Mouse (Mus musculus): ENCODE measurements around the gene Myo3b. TPM values are rescaled to one million over a fixed set of nuclear protein-coding genes. Genes with fewer than 3 reads are reported as not detected.

The Myo3b gene
- 10 to 100 TPM in 1 of 2 experiments, 1 to 10 TPM in 1; 5.7 to 13.8 TPM for polyA plus RNA-seq (2017; shearing (Covaris generic))

GRCm38 (mm10) chr2:70038752-70039151, at the start of gene Myo3b:
Gene Myo3b (plus strand): TSS chr2:70039126.

Other genes with a start within 250 kb of the Myo3b start
- 1 to 10 TPM; 2.0 to 3.7 TPM for gene Ccdc173, start 249.6 kb upstream of the Myo3b start, polyA plus RNA-seq (2017; shearing (Covaris generic))
- gene Phospho2, start 249.5 kb upstream of the Myo3b start, polyA plus RNA-seq (2017; shearing (Covaris generic)), result 10 to 100 TPM; 31.2 to 37.8 TPM
- under 1 TPM in 1 of 2 experiments, not detected in 1; 0.27 TPM for gene Klhl23, start 217.2 kb upstream of the Myo3b start, polyA plus RNA-seq (2017; shearing (Covaris generic))
- 100 to 1,000 TPM; 349 to 359 TPM for gene Ssb, start 177.6 kb upstream of the Myo3b start, polyA plus RNA-seq (2017; shearing (Covaris generic))
- gene Mettl5, start 153.5 kb upstream of the Myo3b start, polyA plus RNA-seq (2017; shearing (Covaris generic)), result 10 to 100 TPM; 28.1 to 36.4 TPM
- gene Ubr3, start 141.9 kb upstream of the Myo3b start, polyA plus RNA-seq (2017; shearing (Covaris generic)), result 10 to 100 TPM; 20.7 to 21.6 TPM

All from activated CD4-positive, CD25-positive, alpha-beta regulatory T cell (primary cell).